Mouse (Mus musculus) ES-Bruce4 (cell line): Measurements from ENCODE around the gene Ap3d1. TPM values are rescaled to one million over a fixed set of nuclear protein-coding genes. Genes with fewer than 3 reads are reported as not detected.

Experiments
- H3K27ac ChIP-seq: 2 replicates; pipeline ENCODE4 v1.5.1; 2012; ENCODE audit warnings: low read length, inconsistent platforms; ENCODE audit not compliant: insufficient read depth
- H3K27me3 ChIP-seq: 2 replicates; pipeline ENCODE4 v1.6.1; 2012; ENCODE audit warnings: mild to moderate bottlenecking, low read length, inconsistent platforms; ENCODE audit not compliant: control insufficient read depth, poor library complexity, insufficient read depth, severe bottlenecking
- H3K36me3 ChIP-seq: 2 replicates; pipeline ENCODE4 v1.6.1; 2012; ENCODE audit warnings: inconsistent platforms, mild to moderate bottlenecking, low read length, moderate library complexity; ENCODE audit not compliant: control insufficient read depth, poor library complexity, insufficient read depth, severe bottlenecking
- H3K4me1 ChIP-seq: one replicate; pipeline ENCODE4 v1.8.1; 2011; ENCODE audit warnings: low read length; ENCODE audit not compliant: control insufficient read depth, insufficient read depth
- H3K4me3 ChIP-seq: 2 replicates; pipeline ENCODE4 v1.5.1; 2011; ENCODE audit warnings: low read depth, mild to moderate bottlenecking, low read length
- H3K9ac ChIP-seq: 2 replicates; pipeline ENCODE4 v1.6.1; 2012; ENCODE audit warnings: low read depth, mild to moderate bottlenecking, inconsistent platforms; ENCODE audit not compliant: poor library complexity, severe bottlenecking
- H3K9me3 ChIP-seq: replicated peaks from 2 replicates; pipeline ENCODE4 v1.6.1; 2012; ENCODE audit warnings: mild to moderate bottlenecking, low read length, inconsistent platforms; ENCODE audit not compliant: control insufficient read depth, poor library complexity, insufficient read depth, severe bottlenecking
- CTCF ChIP-seq: IDR thresholded peaks from one replicate; pipeline ENCODE4 v1.8.1; 2011; ENCODE audit warnings: low read depth, low read length
- EP300 ChIP-seq: IDR thresholded peaks from 2 replicates; pipeline ENCODE4 v1.6.1; 2011; ENCODE audit warnings: low read depth, low read length; ENCODE audit not compliant: insufficient read depth
- POLR2A ChIP-seq: IDR thresholded peaks from one replicate; pipeline ENCODE4 v1.8.1; 2011; ENCODE audit warnings: low read length; ENCODE audit not compliant: insufficient read depth
- polyA plus RNA-seq: library from polyadenylated mRNA; stranded (reverse); fragments of >200 nt; gene quantifications from 2 replicates; pipeline ENCODE4 v1.2.4, GENCODE M21; 2011; ENCODE audit warnings: low read depth; ENCODE audit not compliant: missing spikeins, insufficient read depth, insufficient read length

Gene Ap3d1
- polyA plus RNA-seq, 1 experiment: 55.2 TPM

- H3K27ac ChIP-seq: no peak overlapping the region
- H3K9me3 ChIP-seq: no peaks in the 10 kb centered on the region
- peaks cover 49% of the 10 kb centered on the region for H3K36me3 ChIP-seq
- no peak overlapping the region for H3K9ac ChIP-seq
- H3K4me3 ChIP-seq: no peak overlapping the region
- H3K4me1 ChIP-seq: no peaks in the 10 kb centered on the region
- TF ChIP-seq CTCF: no peak
- no peak for TF ChIP-seq EP300
- TF ChIP-seq POLR2A: no peak
- no peaks in the 10 kb centered on the region for H3K27me3 ChIP-seq
These were observed 42.8 kb upstream of the Ap3d1 start for GRCm38 (mm10) chr10:80784871-80785270.

- Histone ChIP-seq H3K9ac (no peak overlapping the region), H3K4me1 (no peaks in the 10 kb centered on the region), H3K36me3 (peaks cover 46% of the 10 kb centered on the region), H3K4me3 (no peak overlapping the region), H3K27me3 (no peaks in the 10 kb centered on the region), H3K27ac (no peak overlapping the region), H3K9me3 (no peaks in the 10 kb centered on the region)
- no peak for TF ChIP-seq POLR2A
- TF ChIP-seq CTCF: no peak
- no peak for TF ChIP-seq EP300
These were observed 42.2 kb upstream of the Ap3d1 start for GRCm38 (mm10) chr10:80784302-80784701.

DNA sequence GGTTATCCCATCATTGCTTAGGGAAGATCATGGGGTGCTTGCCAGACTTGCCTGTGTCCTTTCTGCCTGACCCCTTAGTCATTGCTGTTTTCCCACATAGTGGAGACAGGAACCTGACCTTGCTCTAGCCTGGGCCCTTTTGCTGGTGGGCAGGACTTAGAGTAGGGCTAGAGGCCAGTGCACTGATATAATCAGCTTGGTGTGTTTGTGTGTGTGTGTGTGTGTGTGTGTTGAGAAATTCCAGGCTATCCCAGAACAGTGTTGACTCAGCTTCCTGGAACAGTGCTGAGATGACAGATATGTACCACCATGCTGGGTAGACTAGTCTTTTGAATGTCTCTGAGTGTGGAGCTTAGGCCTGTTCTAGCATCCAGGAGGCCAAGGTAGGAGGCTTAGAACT, 37.5 kb upstream of the Ap3d1 start:
- Histone ChIP-seq H3K27me3 (no peaks in the 10 kb centered on the region), H3K9me3 (no peaks in the 10 kb centered on the region), H3K9ac (no peak overlapping the region), H3K27ac (no peak overlapping the region), H3K4me3 (no peak overlapping the region), H3K36me3 (peaks cover 39% of the 10 kb centered on the region), H3K4me1 (no peaks in the 10 kb centered on the region)
- no peak for TF ChIP-seq CTCF
- no peak for TF ChIP-seq EP300
- no peak for TF ChIP-seq POLR2A

GRCm38 (mm10) chr10:80777123-80777522, 35.1 kb upstream of the Ap3d1 start:
- H3K9ac ChIP-seq: no peak overlapping the region
- no peak overlapping the region for H3K27ac ChIP-seq
- H3K36me3 ChIP-seq: peaks cover 26% of the 10 kb centered on the region
- no peaks in the 10 kb centered on the region for H3K9me3 ChIP-seq
- no peak overlapping the region for H3K4me3 ChIP-seq
- no peaks in the 10 kb centered on the region for H3K4me1 ChIP-seq
- H3K27me3 ChIP-seq: no peaks in the 10 kb centered on the region
- no peak for TF ChIP-seq CTCF
- TF ChIP-seq POLR2A: no peak
- no peak for TF ChIP-seq EP300

GRCm38 (mm10) chr10:80776358-80776869, 34.4 kb upstream of the Ap3d1 start:
- H3K27me3 ChIP-seq: no peaks in the 10 kb centered on the region
- no peaks in the 10 kb centered on the region for H3K4me1 ChIP-seq
- TF ChIP-seq POLR2A: no peak
- TF ChIP-seq EP300: no peak
- TF ChIP-seq CTCF: no peak
- H3K27ac ChIP-seq: no peak overlapping the region
- no peak overlapping the region for H3K9ac ChIP-seq
- peaks cover 32% of the 10 kb centered on the region for H3K36me3 ChIP-seq
- H3K4me3 ChIP-seq: no peak overlapping the region
- H3K9me3 ChIP-seq: no peaks in the 10 kb centered on the region

DNA sequence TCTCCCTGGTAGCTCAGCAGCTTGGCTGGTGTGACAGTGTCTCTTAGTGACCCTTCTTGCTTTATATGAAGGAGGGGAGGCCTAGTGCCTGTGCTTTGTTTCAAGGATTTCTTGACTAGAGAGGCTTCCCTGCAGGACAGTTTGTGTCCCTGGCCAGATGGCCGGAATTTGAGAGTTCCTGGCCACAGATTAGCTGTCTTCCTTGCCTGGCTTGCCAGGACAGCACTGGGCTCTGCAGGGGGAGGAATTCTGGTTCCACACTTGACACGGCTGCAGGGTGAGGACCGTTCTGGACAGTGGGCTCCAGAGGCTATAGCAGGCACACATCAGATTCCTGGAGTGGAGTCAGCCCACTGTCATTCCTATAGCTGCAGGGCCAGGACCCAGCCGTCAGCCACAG, 33.7 kb upstream of the Ap3d1 start:
- H3K4me1 ChIP-seq: no peaks in the 10 kb centered on the region
- no peak for TF ChIP-seq POLR2A
- TF ChIP-seq EP300: no peak
- no peak for TF ChIP-seq CTCF
- no peaks in the 10 kb centered on the region for H3K9me3 ChIP-seq
- no peak overlapping the region for H3K27ac ChIP-seq
- no peak overlapping the region for H3K4me3 ChIP-seq
- no peaks in the 10 kb centered on the region for H3K27me3 ChIP-seq
- no peak overlapping the region for H3K9ac ChIP-seq
- H3K36me3 ChIP-seq: peaks cover 35% of the 10 kb centered on the region
